Comparison of ENCODE assay signal across 13 mouse cellular contexts in the genomic region with DNA sequence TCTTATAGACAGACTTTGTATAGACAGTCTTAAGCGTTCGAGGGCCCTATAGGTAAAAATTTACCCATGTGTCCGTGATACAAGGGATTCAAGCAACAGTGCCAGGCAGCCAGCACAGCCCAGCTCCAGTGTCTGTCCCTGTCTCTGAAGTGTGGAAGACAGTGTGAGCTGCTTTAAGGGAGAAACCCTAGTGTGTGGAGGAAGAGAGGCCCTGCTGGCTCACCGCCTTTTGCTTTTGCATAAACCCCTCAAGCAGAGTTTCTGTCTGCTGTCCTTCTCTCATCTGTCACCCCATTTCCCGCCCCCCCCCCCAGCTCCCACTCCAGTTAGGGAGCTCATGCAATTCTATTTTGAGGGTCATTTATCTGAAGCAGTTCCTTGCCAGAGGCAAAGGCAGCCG. TPM values are rescaled to one million over a fixed set of nuclear protein-coding genes. Genes with fewer than 3 reads are reported as not detected.
DNase-seq lines count a peak whose midpoint lies in the region; ATAC-seq and TF ChIP-seq lines count a peak whose summit lies in the region.
"Had no signal": no experiment of that assay in that cellular context is flagged by ENCODE, and none has a peak within 500 bp of the region (broad histone marks: within the 10 kb centered on the region; RNA-seq: fewer than 3 reads in every experiment).

No protein-coding gene starts in this region.

- 22% methylated on average over 6 of the region's 6 CpGs for WGBS in heart, embryonic 12.5 days
- WGBS in lung, postnatal 0 days: 48% methylated on average over 6 of the region's 6 CpGs
- 41% methylated on average over 6 of the region's 6 CpGs for WGBS in embryonic facial prominence, embryonic 10.5 days
- 19% methylated on average over 6 of the region's 6 CpGs for WGBS in heart, postnatal 0 days

- TF ChIP-seq CTCF in lung, postnatal 0 days (IDR thresholded peaks at IDR 0.05): no peak
- TF ChIP-seq CTCF in heart, postnatal 0 days (IDR thresholded peaks at IDR 0.05; ENCODE audit: low read depth): no peak

- H3K9ac ChIP-seq in heart, embryonic 12.5 days: 0 out of 2 replicates have a peak overlapping the region, but pooled peaks have one; percentile 5
- H3K9ac ChIP-seq in lung, postnatal 0 days (replicated peaks; ENCODE audit: low read depth): no peak overlapping the region
- H3K9ac ChIP-seq in heart, postnatal 0 days (replicated peaks; ENCODE audit: low read depth, low read length): no peak overlapping the region; the same call in 1 of the 2 replicates
- H3K9ac ChIP-seq: forebrain, postnatal 0 days had no signal

- ATAC-seq in heart, embryonic 12.5 days (ENCODE audit: insufficient number of reproducible peaks, low FRiP score): no peak
- ATAC-seq in lung, postnatal 0 days: no peak
- ATAC-seq in heart, postnatal 0 days (ENCODE audit: insufficient read depth, low read depth): no peak
- ATAC-seq in monocyte, adult 5-6 weeks (replicated peaks; ENCODE audit: insufficient number of reproducible peaks, low FRiP score, low TSS enrichment, poor library complexity, severe bottlenecking): no peak
- ATAC-seq in erythroblast, adult 5-6 weeks (replicated peaks; ENCODE audit: low FRiP score, poor library complexity, severe bottlenecking): no peak
- ATAC-seq: forebrain, postnatal 0 days had no signal

- H3K9me3 ChIP-seq in heart, embryonic 12.5 days (replicated peaks): no peaks in the 10 kb centered on the region; the same call in none of the 2 replicates
- no peaks in the 10 kb centered on the region for H3K9me3 ChIP-seq in lung, postnatal 0 days (ENCODE audit: low read length)
- no peaks in the 10 kb centered on the region for H3K9me3 ChIP-seq in embryonic facial prominence, embryonic 10.5 days
- no peaks in the 10 kb centered on the region for H3K9me3 ChIP-seq in heart, postnatal 0 days (replicated peaks; ENCODE audit: control insufficient read depth, low read length)

- no peaks in the 10 kb centered on the region for H3K27me3 ChIP-seq in heart, embryonic 12.5 days (replicated peaks)
- no peaks in the 10 kb centered on the region for H3K27me3 ChIP-seq in lung, postnatal 0 days (replicated peaks; ENCODE audit: insufficient read depth, low read length)
- peaks cover 6% of the 10 kb centered on the region; the same call in 1 of the 2 replicates for H3K27me3 ChIP-seq in embryonic facial prominence, embryonic 10.5 days (replicated peaks; ENCODE audit: low read depth, poor library complexity, severe bottlenecking)
- H3K27me3 ChIP-seq in heart, postnatal 0 days (ENCODE audit: control insufficient read depth, insufficient read depth, low read length): no peaks in the 10 kb centered on the region

- peak overlapping the region; percentile 78 for H3K27ac ChIP-seq in heart, embryonic 12.5 days (ENCODE audit: poor library complexity, severe bottlenecking)
- H3K27ac ChIP-seq in lung, postnatal 0 days (ENCODE audit: low read length): no peak overlapping the region
- peak overlapping the region; percentile 79 for H3K27ac ChIP-seq in embryonic facial prominence, embryonic 10.5 days (replicated peaks)
- H3K27ac ChIP-seq in heart, postnatal 0 days (ENCODE audit: low read depth): peak overlapping the region; percentile 72

- TF ChIP-seq EP300 in lung, postnatal 0 days (IDR thresholded peaks at IDR 0.05): no peak
- no peak for TF ChIP-seq EP300 in heart, postnatal 0 days (IDR thresholded peaks at IDR 0.05; ENCODE audit: low read depth)

- no peak overlapping the region for H3K4me3 ChIP-seq in heart, embryonic 12.5 days
- no peak overlapping the region for H3K4me3 ChIP-seq in lung, postnatal 0 days (ENCODE audit: low read depth, low read length)
- no peak overlapping the region for H3K4me3 ChIP-seq in embryonic facial prominence, embryonic 10.5 days
- H3K4me3 ChIP-seq in heart, postnatal 0 days (ENCODE audit: low read depth, low read length): no peak overlapping the region

- H3K4me1 ChIP-seq in heart, embryonic 12.5 days (replicated peaks): peaks cover 41% of the 10 kb centered on the region
- H3K4me1 ChIP-seq in lung, postnatal 0 days (ENCODE audit: insufficient read depth, low read depth, low read length): no peaks in the 10 kb centered on the region
- peaks cover 34% of the 10 kb centered on the region for H3K4me1 ChIP-seq in embryonic facial prominence, embryonic 10.5 days
- H3K4me1 ChIP-seq in heart, postnatal 0 days (ENCODE audit: control insufficient read depth, insufficient read depth): peaks cover 15% of the 10 kb centered on the region

- no peak for DNase-seq in heart, adult 18-20 months
- DNase-seq in lung, postnatal 4 days: peak; percentile 5 to 36
- DNase-seq in lung, postnatal 0 days (ENCODE audit: low spot score): no peak
- DNase-seq in embryonic facial prominence, embryonic 10.5 days (ENCODE audit: low spot score): peak; percentile 37
- no peak for DNase-seq in heart, postnatal 0 days (ENCODE audit: low spot score)
- DNase-seq: cerebellum, postnatal 36 days; forebrain, postnatal 0 days; kidney, postnatal 4 days; thymus, adult 2 months had no signal

- peak overlapping the region; percentile 47 for H3K4me2 ChIP-seq in heart, embryonic 12.5 days
- H3K4me2 ChIP-seq in lung, postnatal 0 days (replicated peaks; ENCODE audit: low read depth, low read length): no peak overlapping the region
- H3K4me2 ChIP-seq in heart, postnatal 0 days (ENCODE audit: low read depth, low read length): no peak overlapping the region; the same call in 1 of the 2 replicates

- H3K36me3 ChIP-seq in heart, embryonic 12.5 days: peaks cover 23% of the 10 kb centered on the region
- no peaks in the 10 kb centered on the region for H3K36me3 ChIP-seq in lung, postnatal 0 days (ENCODE audit: insufficient read depth, low read length)
- H3K36me3 ChIP-seq in embryonic facial prominence, embryonic 10.5 days (replicated peaks): peaks cover 11% of the 10 kb centered on the region
- H3K36me3 ChIP-seq in heart, postnatal 0 days (replicated peaks; ENCODE audit: control insufficient read depth, insufficient read depth, low read length): peaks cover 47% of the 10 kb centered on the region

RNA-seq across cellular contexts. Expression of a gene that starts 7.3 kb away (rescaled TPM):
- 6.8 and 6.9 TPM in 2 replicates for polyA plus RNA-seq in heart, embryonic 12.5 days (2016; fragmentation: Nextera tagmentation; extraction: Ambion mirVana)
- total RNA-seq in heart, adult 18-20 months (2021): 10 to 100 TPM in 1 of 2 experiments, 1 to 10 TPM in 1; 9.1 to 11.4 TPM
- polyA plus RNA-seq in lung, postnatal 0 days (2015; fragmentation: Nextera tagmentation; extraction: Ambion mirVana): 3.5 and 4.2 TPM in 2 replicates
- polyA plus RNA-seq in embryonic facial prominence, embryonic 10.5 days (2016; fragmentation: Nextera tagmentation; extraction: Ambion mirVana): 3.4 and 4.7 TPM in 2 replicates
- 4.6 and 5.0 TPM in 2 replicates for total RNA-seq in heart, postnatal 0 days (2014; rRNA removed; ENCODE audit: low replicate concordance)
- polyA plus RNA-seq in heart, postnatal 0 days (2015; fragmentation: Nextera tagmentation; extraction: Ambion mirVana): 6.0 and 8.0 TPM in 2 replicates
- 3.4 to 6.5 TPM (median 6.2 TPM) in 3 replicates for total RNA-seq in monocyte, adult 5-6 weeks (2017)
- 2.1 TPM in 2 replicates for total RNA-seq in erythroblast, adult 5-6 weeks (2015; ENCODE audit: low replicate concordance)
- 1.3 and 1.4 TPM in 2 replicates for total RNA-seq in erythroblast, adult 5-6 weeks (2017; ENCODE audit: low replicate concordance)

RNA-seq across cellular contexts. Expression of a gene that starts 7.3 kb away (rescaled TPM):
- 23.1 and 24.3 TPM in 2 replicates for polyA plus RNA-seq in heart, embryonic 12.5 days (2016; fragmentation: Nextera tagmentation; extraction: Ambion mirVana)
- 10 to 100 TPM; 10.0 to 10.1 TPM for total RNA-seq in heart, adult 18-20 months (2021)
- polyA plus RNA-seq in lung, postnatal 0 days (2015; fragmentation: Nextera tagmentation; extraction: Ambion mirVana): 3.5 and 4.2 TPM in 2 replicates
- 1.8 and 1.9 TPM in 2 replicates for polyA plus RNA-seq in embryonic facial prominence, embryonic 10.5 days (2016; fragmentation: Nextera tagmentation; extraction: Ambion mirVana)
- total RNA-seq in heart, postnatal 0 days (2014; rRNA removed; ENCODE audit: low replicate concordance): 38.3 and 52.8 TPM in 2 replicates
- polyA plus RNA-seq in heart, postnatal 0 days (2015; fragmentation: Nextera tagmentation; extraction: Ambion mirVana): 20.6 and 21.2 TPM in 2 replicates
- 0.85 to 2.5 TPM (median 1.9 TPM) in 3 replicates for total RNA-seq in monocyte, adult 5-6 weeks (2017)
- 0.42 and 1.5 TPM in 2 replicates for total RNA-seq in erythroblast, adult 5-6 weeks (2015; ENCODE audit: low replicate concordance)
- total RNA-seq in erythroblast, adult 5-6 weeks (2017; ENCODE audit: low replicate concordance): 0.70 and 2.0 TPM in 2 replicates

RNA-seq across cellular contexts. Expression of a gene that starts 8.7 kb away (rescaled TPM):
- 0.18 TPM in 1 of 2 replicates, not detected in the other for polyA plus RNA-seq in heart, embryonic 12.5 days (2016; fragmentation: Nextera tagmentation; extraction: Ambion mirVana)
- under 1 TPM in 1 of 2 experiments, not detected in 1; 0.44 TPM for total RNA-seq in heart, adult 18-20 months (2021)
- 0.13 and 0.19 TPM in 2 replicates for polyA plus RNA-seq in lung, postnatal 0 days (2015; fragmentation: Nextera tagmentation; extraction: Ambion mirVana)
- 0.19 TPM in 1 of 2 replicates, not detected in the other for polyA plus RNA-seq in embryonic facial prominence, embryonic 10.5 days (2016; fragmentation: Nextera tagmentation; extraction: Ambion mirVana)
- total RNA-seq in heart, postnatal 0 days (2014; rRNA removed; ENCODE audit: low replicate concordance): 0.31 TPM in 1 of 2 replicates, not detected in the other
- 0.31 and 0.34 TPM in 2 replicates for polyA plus RNA-seq in heart, postnatal 0 days (2015; fragmentation: Nextera tagmentation; extraction: Ambion mirVana)
- total RNA-seq in monocyte, adult 5-6 weeks (2017): not detected in 3 replicates
- not detected in 2 replicates for total RNA-seq in erythroblast, adult 5-6 weeks (2015; ENCODE audit: low replicate concordance)
- not detected in 2 replicates for total RNA-seq in erythroblast, adult 5-6 weeks (2017; ENCODE audit: low replicate concordance)
- total RNA-seq: megakaryocyte progenitor cell, adult 5-6 weeks had no signal

RNA-seq across cellular contexts. Expression of a gene that starts 14.1 kb away (rescaled TPM):
- polyA plus RNA-seq in heart, embryonic 12.5 days (2016; fragmentation: Nextera tagmentation; extraction: Ambion mirVana): 0.11 and 0.13 TPM in 2 replicates
- total RNA-seq in heart, adult 18-20 months (2021): 1 to 10 TPM in 1 of 2 experiments, under 1 TPM in 1; 0.67 to 1.1 TPM
- polyA plus RNA-seq in lung, postnatal 0 days (2015; fragmentation: Nextera tagmentation; extraction: Ambion mirVana): 0.10 and 0.15 TPM in 2 replicates
- 0.05 TPM in 1 of 2 replicates, not detected in the other for polyA plus RNA-seq in embryonic facial prominence, embryonic 10.5 days (2016; fragmentation: Nextera tagmentation; extraction: Ambion mirVana)
- total RNA-seq in heart, postnatal 0 days (2014; rRNA removed; ENCODE audit: low replicate concordance): not detected in 2 replicates
- 0.07 and 0.12 TPM in 2 replicates for polyA plus RNA-seq in heart, postnatal 0 days (2015; fragmentation: Nextera tagmentation; extraction: Ambion mirVana)
- total RNA-seq in monocyte, adult 5-6 weeks (2017): 0.10 TPM in 1 of 3 replicates, not detected in the others
- 0.38 TPM in 1 of 2 replicates, not detected in the other for total RNA-seq in erythroblast, adult 5-6 weeks (2015; ENCODE audit: low replicate concordance)
- total RNA-seq in erythroblast, adult 5-6 weeks (2017; ENCODE audit: low replicate concordance): 0.51 and 0.98 TPM in 2 replicates
- polyA plus RNA-seq: thymus, adult 2 months had no signal

Comparison
In these comparisons a context has a peak if more than half of its experiments do, and no peak if none do; other contexts are left out.
1. DNase-seq: peak in lung, postnatal 4 days (2 of 2) and embryonic facial prominence, embryonic 10.5 days (single experiment); none in heart, adult 18-20 months (0 of 2), lung, postnatal 0 days (single experiment) and heart, postnatal 0 days (single experiment).